Mouse (Mus musculus) Patski (cell line): ENCODE data around the gene Tcf19. TPM values are rescaled to one million over a fixed set of nuclear protein-coding genes. Genes with fewer than 3 reads are reported as not detected.

Experiments used
- ATAC-seq: fragments of 100-300 bp; one replicate; pipeline ENCODE4 v1.8.0; 2021
- CTCF ChIA-PET: fragments of 350-600 bp; sonication (Branson Sonifier 250); formaldehyde crosslinking; loops from one replicate; lab custom pipeline; 2022; ENCODE audit warnings: inconsistent platforms; lab: Charles Lee
- POLR2A ChIA-PET: fragments of 350-600 bp; sonication (Branson Sonifier 250); formaldehyde crosslinking; loops from one replicate; lab custom pipeline; 2022; ENCODE audit warnings: antibody characterized with exemption, inconsistent platforms; lab: Charles Lee
- DNase-seq: peaks from one replicate; pipeline ENCODE4 v3.0.0-alpha.2; 2011; ENCODE audit warnings: low read depth, low spot score
- H3K27me3 ChIP-seq: fragments of 371-371 bp; one replicate; pipeline ENCODE4 v1.5.1; 2021
- CTCF ChIP-seq: fragments of 100-300 bp; IDR thresholded peaks from one replicate; pipeline ENCODE4 v1.5.1; 2021
- in situ Hi-C: fragments of 300-500 bp; cut with MboI; formaldehyde crosslinking; loops from 3 replicates; pipeline ENCODE4 v1.11.1; 2018; ENCODE audit warnings: low pct_unique_long_range_greater_than_20kb, mixed read lengths
- polyA plus RNA-seq: library from polyadenylated mRNA; unstranded; gene quantifications from one replicate; pipeline ENCODE4 v1.2.3, GENCODE M21; 2021

The Tcf19 gene
- polyA plus RNA-seq, 1 experiment from 2014 or later: 35.9 TPM

DNA sequence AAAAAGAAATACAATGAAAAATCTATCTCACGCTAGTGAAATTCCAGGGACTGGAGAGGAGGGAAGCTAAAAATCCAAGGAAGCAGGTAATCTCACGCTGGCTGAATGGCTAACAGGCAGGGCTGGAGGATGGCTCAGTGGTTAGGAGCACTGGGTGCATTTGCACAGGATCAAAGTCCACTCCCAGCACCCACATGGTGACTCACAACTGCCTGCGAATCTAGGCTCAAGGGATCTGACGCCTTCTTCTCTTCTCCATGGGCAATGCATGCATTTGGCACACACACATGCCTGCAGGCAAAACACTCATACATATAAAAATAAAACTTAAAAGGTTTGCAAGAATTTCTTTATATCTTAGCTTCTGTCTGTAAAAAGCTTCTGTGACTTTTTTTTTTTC is 20.8 kb upstream of the Tcf19 start:
- ChIA-PET POLR2A (no interaction called here), CTCF (no interaction called here)
- no peak for ATAC-seq
- in situ Hi-C loops: no loop called here
- no peak for TF ChIP-seq CTCF
- no peak for DNase-seq
- no peaks in the 10 kb centered on the region for H3K27me3 ChIP-seq

DNA sequence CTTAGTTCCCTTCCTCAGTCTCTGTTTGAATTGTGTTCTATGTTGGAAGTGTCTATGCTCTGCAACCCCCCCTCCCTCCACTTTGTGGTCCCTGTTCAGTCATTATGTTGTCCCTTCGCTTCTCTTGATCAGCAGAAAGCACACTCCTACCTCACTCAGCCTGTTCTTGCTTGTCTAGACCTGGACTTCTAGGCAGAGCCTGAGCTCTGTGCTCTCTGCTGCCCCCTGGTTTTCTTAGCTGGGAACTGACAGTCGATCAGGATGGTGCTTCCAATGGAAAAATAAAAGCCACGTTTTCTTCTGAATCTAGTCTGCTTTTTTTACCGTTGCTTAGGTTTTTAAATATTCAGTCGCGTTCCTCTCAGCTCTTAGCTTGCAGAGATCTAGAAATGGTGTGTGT is 17.7 kb upstream of the Tcf19 start:
- no peak for TF ChIP-seq CTCF
- ATAC-seq (peak; percentile 87), DNase-seq (no peak)
- ChIA-PET POLR2A (interaction anchor here (1.1 kb wide), 1 partner anchor 584 kb away, joined by 4 read pairs; no protein-coding TSS in a partner anchor), CTCF (interaction anchor here (0.6 to 4.3 kb wide), 16 partner anchors 10 to 51 kb away, joined by 3 to 34 read pairs (median 6); partner anchors contain the start of genes Cdsn and Tcf19)
- in situ Hi-C loops: no loop called here
- no peaks in the 10 kb centered on the region for H3K27me3 ChIP-seq

DNA sequence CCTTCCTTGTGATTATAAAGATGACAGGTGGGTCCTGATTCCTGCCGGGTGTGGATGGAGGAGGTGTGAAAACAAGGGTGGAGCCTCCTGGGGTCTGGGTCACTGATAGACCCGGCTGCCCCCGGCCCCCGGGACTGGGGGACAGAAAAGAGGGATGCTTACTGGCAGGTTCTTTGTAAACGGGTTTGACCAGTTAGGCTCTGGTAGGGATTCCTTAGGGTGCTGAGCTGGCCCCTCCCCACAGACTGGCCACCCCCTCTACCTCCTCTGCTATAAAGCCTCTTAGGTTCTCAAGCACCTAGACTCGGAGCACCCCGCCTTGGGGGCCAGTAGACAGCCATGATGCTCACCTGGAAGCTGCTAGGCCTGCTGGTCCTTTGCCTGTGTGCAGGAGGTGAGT is 16.3 kb upstream of the Tcf19 start, which contains the start of gene Psors1c2:
Psors1c2 (plus strand) TSS at position 301 of the 400 bp plus-strand sequence.
- ATAC-seq: no peak

DNA sequence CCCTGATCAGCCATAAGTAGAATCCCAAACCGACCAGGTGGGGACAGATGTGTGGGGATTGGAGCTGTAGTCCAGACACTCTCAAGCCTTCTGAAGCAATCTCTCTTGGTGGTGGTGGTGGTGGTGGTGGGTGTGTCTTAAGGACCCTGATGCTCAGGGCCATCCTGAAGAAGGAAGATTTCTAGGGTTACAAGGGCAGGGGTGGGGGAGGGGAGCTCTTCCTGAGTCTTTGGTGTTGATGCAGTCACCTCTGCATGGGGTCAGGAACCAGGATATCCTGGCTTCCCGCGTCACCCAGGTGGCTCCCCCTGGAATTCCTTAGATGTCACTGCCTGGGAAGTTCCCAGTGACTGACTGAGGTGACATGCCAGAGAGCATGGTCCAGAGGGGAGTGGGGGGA is 15.7 kb upstream of the Tcf19 start:
- TF ChIP-seq CTCF: no peak
- no peaks in the 10 kb centered on the region for H3K27me3 ChIP-seq
- DNase-seq (no peak), ATAC-seq (no peak)
- in situ Hi-C loops: no loop called here
- POLR2A ChIA-PET: no interaction called here
- CTCF ChIA-PET: interaction anchor here (4.3 kb wide), 1 partner anchor 12 kb away, joined by 34 read pairs; no protein-coding TSS in a partner anchor

More for the DNA sequence above, 16.3 kb upstream of the Tcf19 start, which contains the start of gene Psors1c2:
- ChIA-PET CTCF (interaction anchor here (4.3 kb wide), 1 partner anchor 12 kb away, joined by 34 read pairs; no protein-coding TSS in a partner anchor), POLR2A (no interaction called here)
- no peak for TF ChIP-seq CTCF
- no peak for DNase-seq
- in situ Hi-C loops: no loop called here
- no peaks in the 10 kb centered on the region for H3K27me3 ChIP-seq

DNA sequence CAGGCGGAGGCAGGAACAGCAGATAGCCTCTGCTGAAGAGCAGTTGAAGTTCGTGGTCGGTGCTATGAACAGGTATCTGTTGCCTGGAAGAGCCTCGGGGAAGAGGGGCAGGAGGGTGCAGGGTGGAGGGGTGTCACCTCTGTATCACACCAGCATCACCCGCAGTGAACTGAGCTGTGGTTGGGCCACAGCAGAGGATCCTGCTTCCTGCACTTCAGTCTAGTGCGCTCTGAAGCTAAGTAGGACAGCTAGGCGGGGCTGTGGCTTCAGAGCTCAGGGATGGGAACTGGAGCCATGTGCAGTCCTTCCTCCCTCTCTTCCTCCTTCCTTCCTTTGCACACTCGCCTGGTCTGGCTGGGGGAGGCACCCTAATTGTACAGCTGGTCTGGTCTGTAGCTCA is 10.0 kb upstream of the Tcf19 start:
- DNase-seq: no peak
- no peak for TF ChIP-seq CTCF
- POLR2A ChIA-PET: no interaction called here
- in situ Hi-C loops: no loop called here
- no peaks in the 10 kb centered on the region for H3K27me3 ChIP-seq
- no peak for ATAC-seq
- CTCF ChIA-PET: no interaction called here

DNA sequence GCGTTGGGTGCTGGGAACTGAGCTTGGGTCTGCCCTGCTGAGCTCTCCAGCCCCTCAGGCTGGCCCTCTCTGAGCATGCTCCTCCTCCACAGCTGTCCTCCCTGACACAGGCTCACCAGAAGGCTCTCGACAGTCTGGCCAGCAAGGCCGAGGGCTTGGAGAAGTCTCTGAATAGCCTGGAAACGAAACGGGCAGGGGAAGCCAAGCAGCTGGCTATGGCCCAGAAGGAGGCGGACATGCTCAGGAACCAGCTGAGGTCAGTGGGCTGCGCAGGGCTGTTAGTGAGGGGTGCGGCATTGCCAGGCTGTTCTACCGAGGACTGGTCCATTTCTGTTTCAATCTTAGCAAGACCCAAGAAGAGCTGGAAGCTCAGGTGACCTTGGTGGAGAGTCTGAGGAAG is 7.7 kb upstream of the Tcf19 start:
- ChIA-PET POLR2A (no interaction called here), CTCF (interaction anchor here (2.2 kb wide), 1 partner anchor 11 kb away, joined by 5 read pairs; no protein-coding TSS in a partner anchor)
- DNase-seq (no peak), ATAC-seq (no peak)
- no peak for TF ChIP-seq CTCF
- H3K27me3 ChIP-seq: no peaks in the 10 kb centered on the region
- in situ Hi-C loops: no loop called here

DNA sequence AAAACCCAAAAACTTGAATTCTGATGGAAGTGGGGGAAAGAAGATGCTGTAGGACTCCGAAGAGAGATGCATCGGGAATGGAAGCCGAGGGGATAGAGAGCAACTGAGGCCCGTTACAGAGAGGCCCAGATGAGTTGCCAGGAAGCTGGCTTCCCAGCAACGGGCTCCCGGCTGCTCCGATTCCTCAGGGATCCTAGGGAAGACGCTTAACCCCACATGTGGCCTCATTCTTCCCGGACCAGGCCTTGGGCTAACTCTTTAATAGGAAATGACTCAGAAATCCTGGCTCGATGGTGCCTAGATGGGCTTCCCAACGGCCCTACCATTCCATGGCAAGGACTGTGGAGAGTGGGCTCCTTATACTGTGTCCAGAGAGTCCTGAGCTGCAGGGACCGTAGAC is 902 bp upstream of the Tcf19 start:
- in situ Hi-C loops: no loop called here
- POLR2A ChIA-PET: interaction anchor here (0.5 kb wide), 1 partner anchor 1387 kb away, joined by 3 read pairs; no protein-coding TSS in a partner anchor
- CTCF ChIA-PET: interaction anchor here (1.4 to 1.5 kb wide), 2 partner anchors 13 to 17 kb away, joined by 3 to 5 read pairs; no protein-coding TSS in a partner anchor
- ATAC-seq: no peak
- no peak for TF ChIP-seq CTCF
- no peak for DNase-seq
- H3K27me3 ChIP-seq: no peaks in the 10 kb centered on the region

DNA sequence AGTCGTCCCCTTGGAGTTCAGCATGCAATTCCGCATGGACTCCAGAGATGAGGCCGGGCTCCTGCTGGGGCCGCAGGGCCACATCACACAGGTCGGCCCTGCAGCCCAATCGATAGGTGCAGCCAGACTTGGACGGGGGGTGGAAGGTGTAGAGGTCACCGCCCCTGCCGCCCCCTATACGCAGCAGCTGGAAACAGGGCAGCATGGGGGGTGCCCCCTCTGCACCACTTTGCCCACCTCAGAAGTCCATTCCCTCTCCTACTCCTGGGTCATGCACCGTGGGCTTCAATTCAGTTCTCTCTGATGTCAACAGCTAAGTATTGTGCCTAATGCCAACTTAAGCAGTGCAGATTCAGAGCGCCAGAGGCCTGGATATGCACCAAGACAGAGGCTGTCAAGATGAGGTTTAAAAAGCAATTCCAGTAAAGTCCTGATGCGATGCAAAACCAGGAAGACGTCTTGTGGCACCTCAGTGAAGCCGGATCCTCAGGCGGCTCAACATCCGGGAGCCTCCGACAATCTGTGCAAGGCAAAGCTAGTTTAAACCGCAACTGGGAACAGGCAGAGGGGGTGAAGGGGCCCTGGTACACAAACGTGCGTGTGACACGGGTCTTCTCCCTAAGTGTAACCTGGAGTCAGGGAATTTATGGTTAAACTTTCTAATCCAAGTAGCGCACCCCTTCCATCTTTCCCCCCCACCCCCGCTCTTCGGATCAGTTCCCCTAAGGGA is 548 bp downstream of the Tcf19 start:
- DNase-seq (no peak), ATAC-seq (no peak)
- H3K27me3 ChIP-seq: no peaks in the 10 kb centered on the region
- ChIA-PET CTCF (interaction anchor here (1.2 to 5.1 kb wide), 4 partner anchors 14 to 32 kb away, joined by 3 to 16 read pairs (median 5); no protein-coding TSS in a partner anchor), POLR2A (no interaction called here)
- TF ChIP-seq CTCF: no peak
- in situ Hi-C loops: no loop called here

DNA sequence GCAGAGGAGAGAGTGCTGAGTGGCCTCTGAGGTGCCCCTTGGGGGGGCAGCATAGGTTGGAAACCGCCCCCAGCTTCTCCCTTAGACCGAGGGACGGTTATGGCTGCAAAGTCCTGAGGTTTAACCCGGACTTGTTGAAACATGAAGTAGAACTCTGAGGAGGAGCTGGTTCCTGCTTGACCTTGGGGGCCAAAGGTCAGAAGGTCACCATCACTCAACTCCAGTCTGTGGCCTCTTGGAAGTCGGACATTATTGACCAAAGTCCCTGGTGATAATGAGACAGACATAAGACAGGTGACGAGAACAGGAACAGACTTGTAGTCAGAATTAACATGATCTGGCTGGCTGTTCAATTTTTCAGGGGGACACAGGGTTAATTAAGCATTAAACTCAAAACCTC is 1.9 kb downstream of the Tcf19 start:
- ChIA-PET CTCF (interaction anchor here (1.2 to 5.1 kb wide), 6 partner anchors 14 to 30 kb away, joined by 3 to 16 read pairs (median 6); no protein-coding TSS in a partner anchor), POLR2A (no interaction called here)
- H3K27me3 ChIP-seq: no peaks in the 10 kb centered on the region
- ATAC-seq: no peak
- no peak for TF ChIP-seq CTCF
- no peak for DNase-seq
- in situ Hi-C loops: no loop called here

DNA sequence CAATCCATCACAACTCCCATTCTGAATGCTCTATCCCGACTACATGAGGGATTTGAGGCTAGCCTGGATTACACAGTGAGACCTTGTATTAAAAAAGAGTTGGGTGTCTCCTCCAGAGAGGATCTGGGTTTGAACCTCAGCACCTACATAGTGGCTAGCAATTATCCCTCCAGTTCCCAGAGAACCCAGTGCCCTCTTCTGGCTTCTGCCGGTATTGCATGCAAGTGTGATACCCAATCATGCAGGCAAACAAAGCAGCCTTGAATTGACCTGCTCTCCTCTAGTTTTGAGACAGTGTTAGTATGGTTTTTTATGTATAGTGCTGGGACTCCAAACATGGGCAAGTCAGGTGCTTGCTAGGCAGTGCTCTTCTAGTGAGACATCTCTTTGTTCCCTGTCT is 2.7 kb downstream of the Tcf19 start:
- no peak for DNase-seq
- POLR2A ChIA-PET: no interaction called here
- CTCF ChIA-PET: interaction anchor here (0.8 to 5.1 kb wide), 6 partner anchors 10 to 30 kb away, joined by 3 to 16 read pairs (median 4); no protein-coding TSS in a partner anchor
- no peaks in the 10 kb centered on the region for H3K27me3 ChIP-seq
- TF ChIP-seq CTCF: no peak
- in situ Hi-C loops: no loop called here
- no peak for ATAC-seq
